Mouse (Mus musculus): ENCODE measurements around the gene Sit1.

The Sit1 gene

DNA sequence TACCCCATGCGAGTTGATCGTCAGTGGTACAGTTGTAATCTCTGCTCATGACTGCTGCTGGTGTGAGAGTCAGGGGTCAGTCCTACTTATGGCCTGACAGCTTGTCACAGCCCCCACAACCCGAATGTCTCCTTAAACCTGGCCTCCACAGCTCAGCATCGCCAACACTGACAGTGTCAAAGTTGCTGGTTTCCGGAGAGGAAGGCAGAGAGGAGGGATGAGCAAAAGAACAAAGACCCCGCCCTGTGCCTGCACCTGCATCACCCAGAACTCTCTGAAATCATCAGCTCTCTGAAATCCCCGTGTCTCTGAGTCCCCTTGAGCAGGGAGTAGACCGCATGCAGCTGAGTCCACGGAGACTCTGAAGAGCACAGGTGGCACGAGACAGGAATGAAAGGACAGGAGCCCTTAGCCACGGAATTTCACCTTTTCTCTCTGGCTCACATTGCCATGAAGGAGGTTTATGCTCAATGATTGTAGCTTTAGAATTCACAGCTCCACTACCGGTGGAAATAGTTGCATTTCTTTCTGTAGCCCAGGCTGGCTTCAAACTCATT is at the start of gene Sit1:
TSS of gene Sit1 (minus strand) at position 200 of the 557 bp plus-strand sequence.
- DNase-seq (ENCODE audit: low spot score) = no peak

DNA sequence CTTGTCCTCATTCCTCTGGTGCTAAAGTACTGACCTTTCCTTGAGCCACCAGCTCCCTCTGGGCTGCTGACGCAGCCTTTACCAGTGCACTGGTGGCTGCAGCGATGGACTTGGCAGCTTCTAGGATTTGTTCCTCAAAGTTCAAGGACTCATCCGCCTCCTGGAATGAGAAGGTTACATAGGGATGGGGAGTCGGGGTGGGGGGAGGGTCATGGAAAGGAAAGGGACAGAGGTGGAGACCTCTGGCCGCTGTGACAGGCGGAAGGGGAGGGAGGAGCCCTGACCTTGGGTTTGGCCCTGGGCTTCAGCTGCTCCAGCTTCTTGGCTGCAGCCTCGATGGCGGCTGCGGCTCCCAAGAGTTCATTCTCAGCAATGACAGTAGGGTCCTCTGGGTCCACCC is 49.7 kb upstream of the Sit1 start:
- no peak for DNase-seq (ENCODE audit: low spot score)

DNA sequence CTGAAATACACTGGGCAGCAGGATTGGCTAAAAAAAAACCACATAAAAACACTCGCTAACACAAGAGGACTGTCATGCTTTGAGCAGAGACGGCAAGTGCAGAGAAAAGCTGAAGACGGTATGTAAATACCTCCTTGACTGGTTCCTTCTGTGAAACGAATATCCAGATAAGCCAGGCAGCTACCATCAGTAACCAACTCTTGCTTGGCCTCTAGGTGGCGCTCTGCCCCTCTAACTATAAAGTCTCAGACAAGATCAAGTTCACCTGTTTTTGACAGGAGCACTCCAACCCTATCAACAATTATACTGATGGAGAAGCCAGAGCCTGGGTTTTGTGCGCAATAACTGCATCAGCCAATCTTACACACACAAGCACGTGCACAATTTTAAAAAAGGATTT is 47.0 kb upstream of the Sit1 start:
- peak; percentile 70 for DNase-seq (ENCODE audit: low spot score)

DNA sequence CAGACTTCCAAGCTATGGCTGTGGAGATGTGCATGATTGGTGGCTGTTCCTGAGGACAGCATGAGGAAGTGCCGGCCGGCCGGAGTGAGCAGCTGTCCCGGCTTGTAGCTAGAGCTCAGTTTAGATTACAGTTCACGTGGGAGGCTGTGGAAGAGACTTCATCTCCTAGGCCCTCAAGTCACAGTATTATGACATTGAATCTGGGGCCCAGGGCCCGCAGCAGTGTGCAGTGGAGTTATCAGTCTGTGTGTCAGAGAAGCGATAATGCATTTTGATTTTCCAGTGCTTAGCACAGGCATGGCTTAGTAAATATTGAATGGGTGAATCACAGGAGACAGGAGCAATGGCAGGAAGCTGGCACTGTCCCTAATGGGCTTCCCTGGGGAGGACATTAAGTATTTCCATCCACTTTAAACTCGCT is 46.6 kb upstream of the Sit1 start:
- DNase-seq (ENCODE audit: low spot score) = no peak

DNA sequence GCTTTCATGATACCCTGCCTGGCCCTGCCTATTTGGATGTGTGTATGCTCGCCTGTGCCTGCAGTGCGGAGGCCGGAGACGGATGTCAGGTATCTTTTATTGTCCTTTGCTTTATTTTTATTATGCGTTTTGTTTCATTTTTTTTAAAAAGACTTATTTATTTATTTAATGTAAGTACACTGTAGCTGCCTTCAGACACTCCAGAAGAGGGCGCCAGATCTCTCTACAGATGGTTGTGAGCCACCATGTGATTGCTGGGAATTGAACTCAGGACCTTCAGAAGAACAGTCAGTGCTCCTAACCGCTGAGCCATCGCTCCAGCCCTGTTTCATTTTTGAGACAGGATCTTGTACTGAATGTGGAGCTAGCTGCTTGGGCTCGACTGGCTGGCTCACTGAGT is 45.0 kb upstream of the Sit1 start:
- no peak for DNase-seq (ENCODE audit: low spot score)

DNA sequence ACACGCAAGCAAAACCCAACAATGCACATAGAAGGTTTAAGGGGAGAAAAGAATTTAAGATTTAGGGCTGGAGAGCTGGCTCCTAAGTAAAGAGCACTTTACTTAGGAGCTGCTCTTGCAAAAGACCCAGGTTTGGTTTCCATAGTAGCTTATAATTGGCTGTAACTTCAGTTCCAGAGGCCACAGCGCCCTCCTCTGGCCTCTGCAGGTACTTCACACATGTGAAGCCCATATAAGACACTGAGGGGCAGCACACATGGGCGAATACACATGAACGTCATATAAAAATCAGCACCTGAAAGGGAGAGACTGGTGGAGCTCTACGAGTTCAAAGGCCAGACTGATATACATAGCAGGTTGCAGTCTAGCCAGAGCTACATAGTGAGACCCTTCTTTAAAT is 44.3 kb upstream of the Sit1 start:
- DNase-seq (ENCODE audit: low spot score) = no peak

DNA sequence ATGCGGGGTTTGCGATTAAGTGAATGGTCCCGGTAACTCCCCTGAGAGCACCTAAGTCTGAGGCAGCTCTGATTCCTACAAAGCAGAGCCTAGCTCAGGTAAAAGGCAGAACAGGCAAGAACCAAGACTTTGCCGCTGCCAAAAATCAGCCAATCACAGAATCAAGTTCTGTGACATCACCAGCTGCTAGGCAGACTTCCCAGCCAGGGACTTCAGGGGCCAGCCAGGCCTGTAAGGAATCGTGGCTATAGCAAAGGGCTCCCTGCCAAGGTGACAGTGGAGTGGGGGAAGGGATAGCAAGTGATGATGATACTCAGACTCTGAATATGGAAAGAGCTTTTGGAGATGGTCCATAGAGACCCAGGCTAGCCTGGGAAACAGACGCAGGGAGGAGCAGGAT is 36.4 kb upstream of the Sit1 start:
- peak; percentile 73 for DNase-seq (ENCODE audit: low spot score)

DNA sequence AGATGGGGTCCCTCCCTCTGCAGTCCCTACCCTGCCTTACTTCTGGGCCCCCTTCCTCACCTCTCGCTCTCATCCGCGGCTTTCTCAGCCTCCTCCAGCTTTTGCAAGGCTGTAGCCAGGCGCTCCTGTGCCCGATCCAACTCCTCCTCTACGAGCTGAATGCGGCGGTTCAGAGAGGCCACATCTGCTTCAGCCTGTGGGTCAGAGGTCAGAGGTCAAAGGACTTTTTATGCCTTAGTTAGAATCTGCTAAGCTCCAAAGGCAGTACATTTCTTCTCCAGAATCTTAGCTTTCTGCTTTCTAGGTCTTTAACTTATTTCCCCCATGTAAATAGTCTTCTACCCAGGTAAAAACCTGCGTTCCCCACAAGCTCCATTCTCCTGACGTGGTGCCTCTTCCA is 36.0 kb upstream of the Sit1 start:
- no peak for DNase-seq (ENCODE audit: low spot score)

DNA sequence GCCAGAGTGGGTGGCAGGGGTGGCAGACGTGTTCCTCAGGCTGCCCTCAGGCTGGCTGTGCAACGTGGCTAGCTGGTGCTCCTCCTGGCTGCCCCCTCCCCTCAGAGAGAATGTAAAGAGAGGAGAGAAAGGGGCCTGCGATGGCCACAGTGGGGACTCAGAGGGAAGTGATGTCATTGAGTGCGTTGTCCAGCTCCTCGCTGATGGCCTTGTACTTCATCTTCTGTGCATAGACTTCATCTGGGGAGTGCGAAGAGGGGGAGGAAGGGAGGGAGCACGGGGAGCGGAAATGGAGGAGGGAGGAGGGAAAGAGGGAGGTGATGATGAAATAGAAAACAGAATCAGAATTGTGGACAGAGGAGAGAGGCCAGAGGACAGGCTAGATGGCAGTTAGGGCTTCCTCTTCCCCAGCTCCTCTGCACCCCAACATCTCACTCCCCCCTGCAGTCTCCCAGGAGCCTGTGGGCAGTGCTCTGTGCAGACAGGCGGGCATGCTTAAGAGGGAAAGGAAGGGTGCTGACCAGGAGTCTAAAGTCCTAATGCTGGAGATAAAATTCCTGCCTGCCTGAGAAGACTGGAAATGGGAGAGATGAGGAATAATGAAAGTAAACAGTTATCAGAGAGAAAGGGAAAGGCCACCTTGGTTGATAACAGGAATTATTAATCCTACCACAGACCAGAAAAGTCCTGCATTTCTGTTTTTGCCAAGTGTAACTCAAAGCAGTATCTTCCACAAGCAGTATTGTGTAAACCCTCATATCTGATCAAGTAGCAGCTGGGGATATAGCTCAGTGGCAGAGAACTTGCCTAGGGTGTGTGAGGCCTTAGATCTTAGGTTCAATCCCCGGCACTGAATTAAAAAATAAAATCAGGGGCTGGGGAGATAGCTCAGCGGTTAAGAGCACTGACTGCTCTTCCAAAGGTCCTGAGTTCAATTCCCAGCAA is 32.5 kb upstream of the Sit1 start:
- no peak for DNase-seq (ENCODE audit: low spot score)

DNA sequence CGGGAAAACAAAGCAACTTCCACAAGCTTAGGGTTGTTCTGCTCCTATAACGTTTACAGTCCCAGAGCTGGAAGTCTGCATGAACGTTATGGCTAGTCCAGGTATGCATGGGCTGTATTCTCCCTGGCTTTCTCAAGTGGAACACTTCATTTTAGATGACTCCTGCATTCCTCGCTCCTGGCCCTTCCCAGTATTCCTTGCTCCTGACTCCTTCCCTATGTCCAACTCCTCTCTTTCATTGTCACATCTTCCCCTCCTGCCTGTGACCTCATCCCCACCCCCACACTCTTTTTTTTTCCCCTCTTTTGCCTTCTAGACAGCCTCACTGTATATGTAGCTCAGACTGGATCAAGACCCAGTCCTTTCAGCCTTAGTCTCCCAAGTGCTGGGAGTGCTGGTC is 30.3 kb upstream of the Sit1 start:
- no peak for DNase-seq (ENCODE audit: low spot score)

DNA sequence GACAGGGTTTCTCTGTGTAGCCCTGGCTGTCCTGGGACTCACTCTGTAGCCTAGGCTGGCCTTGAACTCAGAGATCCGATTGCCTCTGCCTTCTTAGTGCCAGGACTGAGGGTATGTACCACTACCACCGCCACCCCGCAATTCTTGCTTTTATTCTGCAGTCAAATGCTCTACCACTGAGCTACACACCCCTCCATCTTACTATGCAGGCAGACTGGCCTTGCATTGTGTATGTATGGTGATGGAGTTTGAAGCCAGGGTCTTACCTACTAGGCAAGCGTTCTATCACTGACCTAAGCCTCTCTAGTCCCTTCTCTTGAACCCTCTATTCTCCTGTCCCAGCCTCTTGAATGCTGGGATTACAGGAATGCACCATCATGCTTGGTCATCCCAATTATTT is 29.8 kb upstream of the Sit1 start:
- DNase-seq (ENCODE audit: low spot score) = no peak

DNA sequence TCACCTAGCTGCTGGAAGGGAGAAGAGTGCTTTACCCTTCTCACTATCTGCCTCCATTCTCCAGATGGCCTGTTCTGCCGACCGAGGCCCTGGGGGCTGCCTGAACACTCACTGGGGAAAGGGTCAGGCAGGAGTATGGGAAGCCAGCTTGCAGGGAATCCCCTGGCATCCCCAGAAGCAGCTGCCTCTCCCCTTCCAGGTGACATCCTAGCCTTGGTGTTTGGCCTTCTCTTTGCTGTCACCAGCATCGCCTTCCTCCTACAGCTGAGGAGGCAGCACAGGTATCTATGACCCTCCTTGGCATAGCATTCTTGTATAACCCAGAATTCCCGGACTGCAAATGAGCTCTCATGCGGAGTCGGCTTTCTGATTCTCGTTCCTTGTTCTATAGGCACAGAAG is 29.1 kb upstream of the Sit1 start:
- no peak for DNase-seq (ENCODE audit: low spot score)

DNA sequence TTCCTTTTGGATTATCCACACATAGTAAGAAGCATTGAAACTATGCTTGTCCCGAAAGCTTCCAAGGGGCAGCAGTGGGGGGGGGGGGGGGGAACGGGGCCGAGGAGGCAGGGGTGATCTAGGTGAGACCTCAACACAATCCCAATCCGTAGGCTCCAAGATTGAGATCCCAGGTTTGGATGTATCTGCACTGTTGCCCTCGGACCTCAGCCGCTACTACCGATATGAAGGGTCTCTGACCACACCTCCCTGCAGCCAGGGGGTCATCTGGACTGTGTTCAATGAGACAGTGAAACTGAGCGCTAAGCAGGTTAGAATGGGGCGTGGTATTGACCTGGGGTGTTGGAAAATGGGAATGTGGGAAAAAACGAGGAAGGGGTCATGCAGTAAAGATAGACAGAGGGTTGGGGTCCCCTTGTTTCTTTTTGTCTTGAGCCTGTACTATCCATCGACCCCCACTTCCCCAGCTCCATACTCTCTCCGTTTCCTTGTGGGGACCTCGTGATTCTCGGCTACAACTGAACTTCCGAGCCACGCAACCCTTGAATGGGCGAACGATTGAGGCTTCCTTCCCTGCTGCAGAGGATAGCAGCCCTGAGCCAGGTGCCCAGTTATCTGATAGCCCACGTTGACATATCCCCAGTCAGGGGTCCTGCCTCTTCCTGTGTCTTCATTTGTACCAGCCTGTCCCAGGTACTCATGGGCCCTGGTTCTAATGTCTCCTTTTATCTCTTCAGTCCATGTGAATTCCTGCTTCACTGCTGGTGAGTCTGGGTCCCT is 28.3 kb upstream of the Sit1 start:
- DNase-seq (ENCODE audit: low spot score) = no peak

DNA sequence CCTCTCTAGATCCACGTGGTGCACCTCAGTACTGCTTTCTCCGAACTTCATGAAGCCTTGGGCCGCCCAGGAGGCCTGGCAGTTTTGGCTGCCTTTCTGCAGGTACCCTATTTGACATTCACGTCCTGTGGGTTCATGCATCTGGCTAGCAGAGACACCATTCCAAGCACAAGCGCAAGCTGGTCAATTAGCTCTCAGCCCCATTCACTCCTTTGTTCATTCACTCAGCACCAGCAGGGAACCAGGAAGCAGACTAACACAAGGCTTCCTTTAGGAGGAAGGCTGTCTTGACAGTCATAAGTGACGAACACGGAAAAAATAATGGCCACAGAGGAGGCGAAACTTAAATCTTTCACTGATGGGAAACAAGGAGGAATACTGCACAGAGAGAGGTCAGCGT is 25.6 kb upstream of the Sit1 start:
- DNase-seq (ENCODE audit: low spot score) = no peak

DNA sequence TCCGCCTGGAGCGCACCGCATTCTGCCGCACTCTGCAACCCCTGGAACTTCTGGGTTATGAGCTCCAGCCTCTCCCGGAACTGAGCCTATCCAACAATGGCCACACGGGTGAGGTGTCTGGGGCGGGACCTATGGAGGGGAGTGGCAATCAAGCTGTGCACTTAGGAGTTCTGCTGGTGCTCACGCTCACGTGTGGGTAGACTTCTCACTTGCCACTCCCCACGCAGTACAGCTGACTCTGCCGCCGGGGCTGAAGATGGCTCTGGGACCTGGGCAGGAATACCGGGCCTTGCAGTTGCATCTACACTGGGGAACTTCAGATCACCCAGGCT is 25.1 kb upstream of the Sit1 start:
- DNase-seq (ENCODE audit: low spot score) = no peak

DNA sequence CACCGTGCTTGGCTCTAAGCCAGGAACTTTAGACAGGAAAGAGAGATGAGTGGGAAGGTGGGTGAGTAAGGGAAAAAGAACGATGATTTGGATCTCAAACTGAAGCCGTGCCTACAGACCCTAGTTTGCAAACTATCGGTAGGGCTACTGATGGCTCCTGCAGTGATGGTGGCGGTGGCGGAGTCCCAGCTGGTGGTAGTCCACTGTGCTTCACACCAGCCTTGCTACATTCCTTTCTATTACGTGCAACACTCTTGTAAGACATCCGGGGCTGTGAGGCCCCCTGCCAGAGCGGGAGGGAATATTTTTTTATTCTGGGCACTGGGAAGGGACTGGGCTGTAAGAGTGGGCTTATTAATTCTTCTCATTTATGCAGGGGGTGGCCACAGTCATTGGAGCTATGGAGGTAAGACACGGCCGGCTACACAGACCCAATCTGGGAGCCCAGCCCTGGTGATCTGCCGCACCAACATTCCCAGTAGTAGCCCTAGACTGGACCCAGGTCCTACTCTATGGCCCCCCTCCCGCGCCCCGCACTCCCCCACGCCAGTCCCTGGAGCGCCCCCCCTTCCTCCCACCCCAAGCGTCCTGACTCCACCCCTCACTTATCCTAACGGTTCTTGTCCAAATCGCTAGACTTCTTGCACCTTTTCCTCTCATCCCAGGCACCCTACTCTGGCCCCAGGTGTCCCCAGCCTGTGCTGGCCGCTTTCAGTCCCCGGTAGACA is 24.6 kb upstream of the Sit1 start:
- DNase-seq (ENCODE audit: low spot score) = no peak

DNA sequence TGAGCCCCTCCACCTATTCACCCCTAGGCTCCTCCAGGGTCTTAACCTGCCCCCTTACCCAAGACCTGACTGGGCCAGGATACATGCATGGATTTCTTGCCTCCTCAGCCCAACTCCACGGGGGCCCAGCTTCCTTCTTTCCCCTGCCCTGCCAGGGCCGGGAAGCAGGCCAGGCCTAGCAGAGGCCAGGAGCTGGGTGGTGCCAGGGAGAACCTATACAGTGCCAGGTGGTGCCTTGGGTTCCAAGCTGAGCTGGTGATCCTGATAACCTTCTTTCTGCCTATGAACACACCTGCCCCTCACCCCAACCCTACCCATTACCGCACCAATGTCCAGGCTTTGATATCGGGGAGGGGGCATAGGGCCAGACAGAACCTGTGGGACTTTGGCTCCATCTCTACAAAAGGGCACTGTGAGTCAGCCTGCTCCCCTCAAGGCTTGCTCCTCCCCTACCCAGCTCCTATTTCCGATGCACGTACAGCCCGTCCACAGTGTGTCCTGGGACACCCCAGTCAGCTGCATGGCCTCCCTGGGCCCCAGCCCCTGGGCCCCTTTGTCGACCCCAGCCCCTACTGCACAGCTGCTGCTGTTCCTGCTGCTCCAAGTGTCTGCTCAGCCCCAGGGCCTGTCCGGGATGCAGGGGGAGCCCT is 23.1 kb upstream of the Sit1 start, which contains the start of gene Car9:
TSS of gene Car9 (plus strand) at position 431 of the 650 bp plus-strand sequence.
- no peak for DNase-seq (ENCODE audit: low spot score)

DNA sequence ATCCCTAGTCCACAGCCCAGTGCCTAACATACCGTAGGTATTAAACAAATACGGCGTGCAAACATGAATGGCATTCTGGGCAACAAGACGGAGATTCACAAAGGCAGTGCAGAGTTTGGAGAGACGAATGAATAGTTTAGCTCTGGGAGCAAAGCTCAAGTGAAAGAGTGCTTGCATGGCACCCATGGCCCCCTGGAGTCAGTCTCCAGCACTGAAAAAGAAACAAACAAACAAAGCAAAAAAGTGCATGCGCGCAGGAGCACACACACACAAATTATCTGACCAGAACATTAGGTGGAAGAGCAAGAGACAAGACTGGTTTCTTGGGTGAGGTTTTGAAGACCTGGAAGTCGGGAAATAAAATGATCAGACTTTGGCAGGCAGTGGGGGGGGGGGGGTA is 22.5 kb upstream of the Sit1 start:
- DNase-seq (ENCODE audit: low spot score) = no peak

DNA sequence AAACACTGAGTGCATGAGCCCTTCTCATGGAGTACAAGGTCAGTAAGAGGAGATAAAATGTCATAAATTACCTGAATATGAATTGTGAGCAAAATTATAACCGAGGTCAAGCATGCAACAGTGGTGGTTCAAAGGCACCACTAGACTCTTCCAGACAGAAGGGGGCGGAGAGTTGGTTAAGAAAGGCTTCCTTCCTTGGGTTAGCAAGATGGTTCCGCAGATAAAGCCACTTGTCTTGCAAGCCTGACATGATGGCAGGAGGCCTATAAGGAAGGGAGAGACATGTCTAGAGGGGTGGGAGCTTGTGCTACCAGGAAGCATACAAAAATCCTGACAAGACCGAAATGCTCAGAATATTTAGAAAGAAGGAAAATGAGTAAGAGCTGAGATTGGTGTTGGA is 20.7 kb upstream of the Sit1 start:
- no peak for DNase-seq (ENCODE audit: low spot score)

DNA sequence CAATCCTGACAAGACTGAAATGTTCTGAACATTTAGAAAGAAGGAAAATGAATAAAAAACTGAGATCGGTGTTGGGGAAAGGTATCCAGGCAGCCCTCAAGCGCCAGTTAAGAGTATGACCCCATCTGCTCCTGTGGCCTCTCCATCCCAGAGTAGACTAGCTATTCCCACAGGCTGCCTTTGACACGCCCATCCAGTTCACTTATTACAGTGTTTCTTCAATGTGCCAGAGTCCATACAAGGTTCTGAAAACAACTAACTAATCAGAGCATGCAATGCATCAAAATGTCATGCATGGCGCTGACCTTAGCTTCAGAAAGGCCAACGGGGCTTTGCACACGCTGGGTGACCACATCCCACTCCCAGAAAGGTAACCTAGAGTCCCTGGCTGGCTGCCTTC is 20.0 kb upstream of the Sit1 start:
- no peak for DNase-seq (ENCODE audit: low spot score)

DNA sequence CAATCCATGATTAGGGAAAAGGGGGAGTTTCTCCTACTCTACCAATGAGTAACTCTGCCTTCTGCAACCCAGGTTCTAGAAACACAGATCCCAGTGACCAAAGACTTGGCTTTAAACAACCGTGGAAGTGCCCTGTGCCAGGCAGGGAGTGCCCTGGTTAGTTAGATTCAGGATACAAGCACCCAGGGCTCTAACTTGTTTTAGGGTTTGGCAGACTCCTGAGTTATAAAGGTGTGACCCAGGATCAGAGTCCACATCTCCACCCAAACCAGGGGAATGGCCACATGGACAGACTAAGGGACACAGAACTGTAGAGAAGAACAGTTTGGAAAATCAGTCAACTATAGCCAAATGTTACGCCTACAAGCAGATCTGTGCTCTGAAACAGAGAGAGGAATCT is 19.5 kb upstream of the Sit1 start:
- no peak for DNase-seq (ENCODE audit: low spot score)
